Mouse (Mus musculus): ENCODE results near the gene Mapkapk2. TPM values are rescaled to one million over a fixed set of nuclear protein-coding genes. Genes with fewer than 3 reads are reported as not detected.

The Mapkapk2 gene
- polyA plus RNA-seq, 1 experiment from 2014 or later = 34.6 TPM

DNA sequence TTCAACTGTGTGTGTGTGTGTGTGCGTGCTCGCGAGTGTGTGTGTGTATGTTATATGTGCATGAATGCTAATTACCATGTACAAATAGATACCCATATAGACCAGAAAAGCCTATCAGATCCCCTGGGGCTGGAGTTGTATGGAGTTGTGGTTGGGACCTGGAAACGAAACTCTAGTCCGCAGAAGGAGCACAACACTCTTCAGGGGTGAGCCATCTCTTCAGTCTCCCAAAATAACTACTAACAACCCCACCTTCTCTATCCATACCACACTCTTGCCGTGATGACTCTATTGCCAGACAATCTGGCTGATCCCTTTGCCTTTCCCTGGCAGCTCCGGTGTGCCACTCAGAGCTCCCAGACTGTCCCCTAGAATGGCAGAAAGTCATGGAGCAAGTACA, 81.7 kb downstream of the Mapkapk2 start:
- no peaks in the 10 kb centered on the region for H3K9me3 ChIP-seq (ENCODE audit: control insufficient read depth, low read length)
- TF ChIP-seq EP300 (optimal IDR thresholded peaks at IDR 0.05) = no peak
- TF ChIP-seq CTCF (IDR thresholded peaks at IDR 0.05; ENCODE audit: low read depth) = no peak
- H3K4me3 ChIP-seq (ENCODE audit: low read depth, low read length) = no peak overlapping the region
- WGBS = 92% methylated on average over 7 of the region's 7 CpGs
- no peaks in the 10 kb centered on the region for H3K36me3 ChIP-seq (ENCODE audit: control insufficient read depth, insufficient read depth, low read length)
- H3K4me1 ChIP-seq (replicated peaks; ENCODE audit: control insufficient read depth, insufficient read depth) = no peaks in the 10 kb centered on the region
- no peaks in the 10 kb centered on the region for H3K27me3 ChIP-seq (ENCODE audit: control insufficient read depth, insufficient read depth, low read length)
- DNase-seq (ENCODE audit: low spot score) (no peak), ATAC-seq (ENCODE audit: low FRiP score, low TSS enrichment) (no peak)
- no peak overlapping the region for H3K9ac ChIP-seq (ENCODE audit: low read length)
- H3K4me2 ChIP-seq (replicated peaks; ENCODE audit: low read depth) = no peak overlapping the region
- H3K27ac ChIP-seq (replicated peaks) = no peak overlapping the region

GRCm38 (mm10) chr1:131015281-131015680, 82.3 kb downstream of the Mapkapk2 start:
- ATAC-seq (ENCODE audit: low FRiP score, low TSS enrichment) = no peak
- no peaks in the 10 kb centered on the region for H3K4me1 ChIP-seq (replicated peaks; ENCODE audit: control insufficient read depth, insufficient read depth)
- TF ChIP-seq CTCF (IDR thresholded peaks at IDR 0.05; ENCODE audit: low read depth) (no peak), EP300 (optimal IDR thresholded peaks at IDR 0.05) (no peak)
- H3K36me3 ChIP-seq (ENCODE audit: control insufficient read depth, insufficient read depth, low read length) = no peaks in the 10 kb centered on the region
- no peak overlapping the region for H3K4me3 ChIP-seq (ENCODE audit: low read depth, low read length)
- no peaks in the 10 kb centered on the region for H3K27me3 ChIP-seq (ENCODE audit: control insufficient read depth, insufficient read depth, low read length)
- H3K27ac ChIP-seq (replicated peaks) = no peak overlapping the region
- no peaks in the 10 kb centered on the region for H3K9me3 ChIP-seq (ENCODE audit: control insufficient read depth, low read length)
- no peak overlapping the region for H3K4me2 ChIP-seq (replicated peaks; ENCODE audit: low read depth)
- H3K9ac ChIP-seq (ENCODE audit: low read length) = no peak overlapping the region
- 85% methylated on average over 6 of the region's 6 CpGs for WGBS
- DNase-seq (ENCODE audit: low spot score) = no peak

- ATAC-seq (ENCODE audit: low FRiP score, low TSS enrichment) (no peak), DNase-seq (ENCODE audit: low spot score) (no peak)
- no peak overlapping the region for H3K4me2 ChIP-seq (replicated peaks; ENCODE audit: low read depth)
- TF ChIP-seq EP300 (optimal IDR thresholded peaks at IDR 0.05) = no peak
- no peaks in the 10 kb centered on the region for H3K9me3 ChIP-seq (ENCODE audit: control insufficient read depth, low read length)
- 93% methylated on average over 5 of the region's 5 CpGs for WGBS
- H3K4me1 ChIP-seq (replicated peaks; ENCODE audit: control insufficient read depth, insufficient read depth) = no peaks in the 10 kb centered on the region
- no peak overlapping the region for H3K4me3 ChIP-seq (ENCODE audit: low read depth, low read length)
- H3K9ac ChIP-seq (ENCODE audit: low read length) = no peak overlapping the region
- H3K36me3 ChIP-seq (ENCODE audit: control insufficient read depth, insufficient read depth, low read length) = no peaks in the 10 kb centered on the region
- no peaks in the 10 kb centered on the region for H3K27me3 ChIP-seq (ENCODE audit: control insufficient read depth, insufficient read depth, low read length)
- H3K27ac ChIP-seq (replicated peaks) = no peak overlapping the region
These were observed 83.7 kb downstream of the Mapkapk2 start for GRCm38 (mm10) chr1:131013926-131014325.

DNA sequence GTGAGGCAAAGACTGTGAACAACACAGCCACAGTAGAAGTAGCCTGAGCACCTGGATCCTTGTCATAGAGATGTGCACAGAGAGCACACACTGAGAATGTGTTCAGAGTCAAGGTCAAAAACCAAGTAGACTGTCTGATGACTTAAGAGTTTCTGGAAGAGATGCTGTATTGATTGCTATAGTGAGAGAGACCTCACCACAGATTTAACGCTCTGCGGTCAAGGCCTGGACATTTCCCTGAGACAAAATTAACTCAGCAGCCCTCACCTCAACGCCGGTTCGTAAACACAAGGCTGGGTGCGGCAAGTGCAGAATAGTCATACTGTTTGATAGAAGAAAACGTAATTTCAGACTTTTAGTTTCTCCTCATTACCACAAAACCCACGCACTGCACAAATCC, 85.1 kb downstream of the Mapkapk2 start:
- TF ChIP-seq EP300 (optimal IDR thresholded peaks at IDR 0.05) = no peak
- no peak for TF ChIP-seq CTCF (IDR thresholded peaks at IDR 0.05; ENCODE audit: low read depth)
- H3K4me3 ChIP-seq (ENCODE audit: low read depth, low read length) = no peak overlapping the region
- no peak overlapping the region for H3K4me2 ChIP-seq (replicated peaks; ENCODE audit: low read depth)
- no peak overlapping the region for H3K27ac ChIP-seq (replicated peaks)
- no peaks in the 10 kb centered on the region for H3K9me3 ChIP-seq (ENCODE audit: control insufficient read depth, low read length)
- no peak overlapping the region for H3K9ac ChIP-seq (ENCODE audit: low read length)
- no peaks in the 10 kb centered on the region for H3K4me1 ChIP-seq (replicated peaks; ENCODE audit: control insufficient read depth, insufficient read depth)
- no peaks in the 10 kb centered on the region for H3K36me3 ChIP-seq (ENCODE audit: control insufficient read depth, insufficient read depth, low read length)
- WGBS = 78% methylated on average over 8 of the region's 8 CpGs
- H3K27me3 ChIP-seq (ENCODE audit: control insufficient read depth, insufficient read depth, low read length) = no peaks in the 10 kb centered on the region
- DNase-seq (ENCODE audit: low spot score) (no peak), ATAC-seq (ENCODE audit: low FRiP score, low TSS enrichment) (no peak)

DNA sequence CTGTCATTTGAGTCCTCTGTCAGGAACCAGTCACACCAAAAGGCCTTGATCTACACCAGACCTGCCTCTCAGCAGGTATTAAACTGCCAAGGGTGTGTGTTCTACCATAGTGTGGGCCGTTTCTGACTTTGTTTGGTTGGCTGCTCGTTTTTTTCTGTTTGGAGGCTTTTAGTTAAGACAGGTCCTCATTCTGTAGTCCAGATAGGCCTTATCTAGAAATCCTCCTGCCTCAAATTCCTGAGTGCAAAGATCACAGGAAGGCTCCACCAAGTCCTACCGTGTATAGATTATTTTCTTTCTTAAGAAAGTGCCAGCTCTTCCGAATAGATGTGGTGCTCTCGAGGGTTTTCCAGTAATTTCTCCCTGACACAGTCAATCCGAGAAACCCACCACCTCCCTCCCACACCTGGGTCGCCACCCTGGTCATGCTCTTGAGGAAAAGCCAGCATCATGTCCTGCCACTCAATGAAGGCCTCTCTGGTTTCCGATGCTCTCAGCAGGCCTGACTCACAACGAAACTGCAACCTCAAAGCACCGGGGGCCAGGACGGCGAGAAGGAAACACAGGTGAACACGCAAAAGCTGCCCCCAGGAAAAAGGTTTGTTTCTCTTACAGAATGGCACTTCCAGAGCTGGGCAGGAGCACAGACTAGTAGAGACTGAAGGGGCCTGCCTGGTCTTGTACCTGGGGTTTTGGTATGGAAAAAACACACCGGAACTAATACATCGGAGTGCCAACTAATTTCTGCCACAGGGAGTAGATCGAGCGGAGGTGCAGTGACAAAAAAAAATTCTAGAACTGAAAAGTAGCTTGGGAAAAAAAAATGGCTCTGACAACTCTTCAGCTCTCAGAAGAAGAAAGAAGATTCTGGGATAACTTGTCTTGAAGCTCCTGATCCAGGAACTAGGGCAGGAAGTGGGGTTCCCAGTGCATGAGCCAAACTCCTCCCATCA, 87.1 kb downstream of the Mapkapk2 start:
- no peak overlapping the region for H3K9ac ChIP-seq (ENCODE audit: low read length)
- H3K27ac ChIP-seq (replicated peaks) = no peak overlapping the region
- H3K4me1 ChIP-seq (replicated peaks; ENCODE audit: control insufficient read depth, insufficient read depth) = no peaks in the 10 kb centered on the region
- ATAC-seq (ENCODE audit: low FRiP score, low TSS enrichment) = no peak
- H3K36me3 ChIP-seq (ENCODE audit: control insufficient read depth, insufficient read depth, low read length) = no peaks in the 10 kb centered on the region
- no peak for TF ChIP-seq CTCF (IDR thresholded peaks at IDR 0.05; ENCODE audit: low read depth)
- TF ChIP-seq EP300 (optimal IDR thresholded peaks at IDR 0.05) = no peak
- H3K27me3 ChIP-seq (ENCODE audit: control insufficient read depth, insufficient read depth, low read length) = no peaks in the 10 kb centered on the region
- H3K4me3 ChIP-seq (ENCODE audit: low read depth, low read length) = no peak overlapping the region
- 57% methylated on average over 17 of the region's 17 CpGs for WGBS
- no peak for DNase-seq (ENCODE audit: low spot score)
- no peaks in the 10 kb centered on the region for H3K9me3 ChIP-seq (ENCODE audit: control insufficient read depth, low read length)
- H3K4me2 ChIP-seq (replicated peaks; ENCODE audit: low read depth) = no peak overlapping the region

GRCm38 (mm10) chr1:131006069-131006468, 91.6 kb downstream of the Mapkapk2 start:
- WGBS = 87% methylated on average over 1 of the region's 1 CpGs

More at GRCm38 (mm10) chr1:131006069-131006468, 91.6 kb downstream of the Mapkapk2 start:
- Histone ChIP-seq H3K4me3 (ENCODE audit: low read depth, low read length) (no peak overlapping the region), H3K36me3 (ENCODE audit: control insufficient read depth, insufficient read depth, low read length) (no peaks in the 10 kb centered on the region), H3K27ac (replicated peaks) (no peak overlapping the region), H3K4me1 (replicated peaks; ENCODE audit: control insufficient read depth, insufficient read depth) (no peaks in the 10 kb centered on the region), H3K4me2 (replicated peaks; ENCODE audit: low read depth) (no peak overlapping the region), H3K9ac (ENCODE audit: low read length) (no peak overlapping the region), H3K9me3 (ENCODE audit: control insufficient read depth, low read length) (no peaks in the 10 kb centered on the region), H3K27me3 (ENCODE audit: control insufficient read depth, insufficient read depth, low read length) (no peaks in the 10 kb centered on the region)
- TF ChIP-seq CTCF (IDR thresholded peaks at IDR 0.05; ENCODE audit: low read depth) = no peak
- TF ChIP-seq EP300 (optimal IDR thresholded peaks at IDR 0.05) = no peak
- no peak for DNase-seq (ENCODE audit: low spot score)
- no peak for ATAC-seq (ENCODE audit: low FRiP score, low TSS enrichment)

Other genes starting within 250 kb of the Mapkapk2 start
- gene Fcmr, start 232.2 kb downstream of the Mapkapk2 start, polyA plus RNA-seq (2015; fragmentation: Nextera tagmentation; extraction: Ambion mirVana) = 0.08 TPM in 1 of 2 replicates, not detected in the other
- gene Il24, start 210.4 kb downstream of the Mapkapk2 start, polyA plus RNA-seq (2015; fragmentation: Nextera tagmentation; extraction: Ambion mirVana) = not detected in 2 replicates
- gene Il20, start 186.4 kb downstream of the Mapkapk2 start, polyA plus RNA-seq (2015; fragmentation: Nextera tagmentation; extraction: Ambion mirVana) = not detected in 2 replicates
- gene Il19, start 157.7 kb downstream of the Mapkapk2 start, polyA plus RNA-seq (2015; fragmentation: Nextera tagmentation; extraction: Ambion mirVana) = 0.15 TPM in 1 of 2 replicates, not detected in the other
- gene Il10, start 78.0 kb downstream of the Mapkapk2 start, polyA plus RNA-seq (2015; fragmentation: Nextera tagmentation; extraction: Ambion mirVana) = not detected in 2 replicates
- gene Dyrk3, start 40.5 kb upstream of the Mapkapk2 start, polyA plus RNA-seq (2015; fragmentation: Nextera tagmentation; extraction: Ambion mirVana) = 1.4 TPM in 2 replicates
- 36.3 and 38.8 TPM in 2 replicates for gene Eif2d, start 55.4 kb upstream of the Mapkapk2 start, polyA plus RNA-seq (2015; fragmentation: Nextera tagmentation; extraction: Ambion mirVana)
- gene Rassf5, start 147.4 kb upstream of the Mapkapk2 start, polyA plus RNA-seq (2015; fragmentation: Nextera tagmentation; extraction: Ambion mirVana) = 7.9 and 8.6 TPM in 2 replicates
- 4.5 and 5.7 TPM in 2 replicates for gene Ikbke, start 181.8 kb upstream of the Mapkapk2 start, polyA plus RNA-seq (2015; fragmentation: Nextera tagmentation; extraction: Ambion mirVana)